Mouse (Mus musculus) liver, embryonic 14.5 days (tissue): ENCODE measurements around the gene Tomt. TPM values are rescaled to one million over a fixed set of nuclear protein-coding genes. Genes with fewer than 3 reads are reported as not detected.

Experiments
- ATAC-seq: fragments of 200-750 bp; cut with Nextera tagmentation; 2 replicates; pipeline ENCODE4 v1.8.0; 2017; ENCODE audit warnings: moderate number of reproducible peaks, mild to moderate bottlenecking, moderate library complexity; ENCODE audit not compliant: insufficient read depth
- DNase-seq, 3 experiments: peaks; one replicate each; pipeline ENCODE4 v3.0.0-alpha.2; 2012 to 2013; ENCODE audit warnings: low read depth in 3 of 3, low spot score in 3 of 3
- H3K27ac ChIP-seq: fragments of 300-500 bp; sonication (generic); 2 replicates; pipeline ENCODE4 v1.5.1; 2014; ENCODE audit warnings: moderate library complexity, mild to moderate bottlenecking, control low read depth, inconsistent platforms
- H3K27me3 ChIP-seq: fragments of 300-500 bp; sonication (generic); 2 replicates; pipeline ENCODE4 v1.6.1; 2014; ENCODE audit warnings: mild to moderate bottlenecking, low read length, moderate library complexity; ENCODE audit not compliant: control insufficient read depth, insufficient read depth
- H3K36me3 ChIP-seq: fragments of 300-500 bp; sonication (generic); replicated peaks from 2 replicates; pipeline ENCODE4 v1.6.1; 2014; ENCODE audit warnings: low read depth; ENCODE audit not compliant: control insufficient read depth, insufficient read depth
- H3K4me1 ChIP-seq, 2 experiments: fragments of 200-500 bp in 1 of 2; fragments of 300-500 bp in 1 of 2; sonication (generic) in 1 of 2; replicated peaks; 2 replicates each; pipeline ENCODE4 v1.6.1; 2012 to 2014; ENCODE audit warnings: antibody characterized with exemption in 1 of 2, inconsistent platforms in 1 of 2, low read length in 1 of 2; ENCODE audit not compliant: control insufficient read depth in 2 of 2, insufficient read depth in 2 of 2
- H3K4me2 ChIP-seq: fragments of 300-500 bp; sonication (generic); 2 replicates; pipeline ENCODE4 v1.6.1; 2014; ENCODE audit warnings: low read depth, mild to moderate bottlenecking, control low read depth, moderate library complexity
- H3K4me3 ChIP-seq, 2 experiments: fragments of 200-500 bp in 1 of 2; fragments of 300-500 bp in 1 of 2; sonication (generic) in 1 of 2; 2 replicates each; pipeline ENCODE4 v1.5.1; 2012 to 2014; ENCODE audit warnings: low read depth in 2 of 2, low read length in 2 of 2, mild to moderate bottlenecking in 2 of 2, control low read depth in 1 of 2, inconsistent platforms in 1 of 2, moderate library complexity in 1 of 2; ENCODE audit not compliant: insufficient read depth in 1 of 2
- H3K9ac ChIP-seq: fragments of 300-500 bp; sonication (generic); replicated peaks from 2 replicates; pipeline ENCODE4 v1.6.1; 2014; ENCODE audit warnings: mild to moderate bottlenecking, control low read depth, moderate library complexity
- H3K9me3 ChIP-seq: fragments of 300-500 bp; sonication (generic); 2 replicates; pipeline ENCODE4 v1.6.1; 2016; ENCODE audit warnings: low read length, mixed read lengths; ENCODE audit not compliant: control insufficient read depth
- CTCF ChIP-seq: IDR thresholded peaks from 2 replicates; pipeline ENCODE4 v1.5.1; 2016; ENCODE audit warnings: antibody characterized with exemption, low read depth, control low read depth
- EP300 ChIP-seq: IDR thresholded peaks from 2 replicates; pipeline ENCODE4 v1.6.1; 2016; ENCODE audit warnings: antibody characterized with exemption, low read depth
- WGBS: fragments of 180-500 bp; shearing (Covaris S2); extraction: QIAGEN DNeasy Blood & Tissue Kit; methylation state at CpG from one replicate; pipeline ENCODE4 v1.1.7; 2014; ENCODE audit not compliant: insufficient replicate concordance; 5-methylcytosine and 5-hydroxymethylcytosine counted together
- polyA plus RNA-seq, 2 experiments: library from polyadenylated mRNA; depleted of rRNA in 1 of 2; stranded (reverse) in 1 of 2; unstranded in 1 of 2; fragments of >200 nt; fragmentation: Nextera tagmentation in 1 of 2; extraction: Ambion mirVana in 1 of 2; gene quantifications; 2 replicates each; pipeline versions ENCODE4 v1.2.1 to v1.2.3; 2012 to 2014

Tomt gene
- polyA plus RNA-seq, 2 experiments = 0.08 to 0.09 TPM

DNA sequence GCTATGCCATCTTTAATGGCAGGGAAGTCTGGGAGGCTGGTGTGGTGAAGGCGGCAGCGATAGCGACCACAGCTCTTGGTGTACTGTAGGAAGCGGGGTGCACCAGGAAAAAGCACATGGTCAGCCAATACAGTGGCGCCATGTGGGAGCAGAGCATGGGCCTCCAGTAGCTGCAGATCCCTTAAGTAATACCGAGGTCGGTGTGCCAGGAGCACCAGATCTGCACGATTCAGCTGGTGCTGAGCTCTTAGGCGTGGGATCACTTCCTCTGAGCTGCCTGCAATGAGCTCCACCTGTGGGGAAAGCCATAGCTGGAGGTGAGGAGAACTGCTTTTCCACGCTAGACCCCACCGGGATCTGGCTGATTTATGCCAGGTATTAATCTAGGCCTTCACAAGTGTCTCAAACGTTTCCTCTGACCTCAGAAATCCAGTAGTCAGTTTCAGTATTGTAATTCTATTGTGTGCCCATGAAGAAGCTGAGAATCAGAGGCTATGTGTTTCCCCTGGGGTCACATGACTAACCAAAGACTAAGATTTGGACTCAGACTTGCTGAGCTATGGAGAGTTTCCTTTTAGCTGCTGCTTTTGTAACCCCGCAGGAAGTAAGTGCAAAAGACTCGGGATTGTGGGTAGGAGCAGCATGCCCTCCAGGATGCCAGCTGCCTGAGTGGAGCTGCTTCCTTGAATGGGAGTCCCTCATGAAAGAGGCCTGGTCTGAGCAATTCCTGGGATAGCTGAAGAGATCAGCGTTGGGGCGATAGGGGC lies 5.6 kb downstream of the Tomt start:
- H3K4me2 ChIP-seq = no peak overlapping the region
- no peak for TF ChIP-seq EP300
- TF ChIP-seq CTCF = no peak
- no peak overlapping the region for H3K4me3 ChIP-seq
- 81% methylated on average over 16 of the region's 16 CpGs for WGBS
- DNase-seq (no peak), ATAC-seq (no peak)
- peaks cover 12 to 13% of the 10 kb centered on the region in 2 experiments for H3K4me1 ChIP-seq
- no peak overlapping the region for H3K9ac ChIP-seq
- no peaks in the 10 kb centered on the region for H3K27me3 ChIP-seq
- no peaks in the 10 kb centered on the region; the same call in 1 of the 2 replicates for H3K36me3 ChIP-seq
- H3K27ac ChIP-seq = no peak overlapping the region
- no peaks in the 10 kb centered on the region for H3K9me3 ChIP-seq

DNA sequence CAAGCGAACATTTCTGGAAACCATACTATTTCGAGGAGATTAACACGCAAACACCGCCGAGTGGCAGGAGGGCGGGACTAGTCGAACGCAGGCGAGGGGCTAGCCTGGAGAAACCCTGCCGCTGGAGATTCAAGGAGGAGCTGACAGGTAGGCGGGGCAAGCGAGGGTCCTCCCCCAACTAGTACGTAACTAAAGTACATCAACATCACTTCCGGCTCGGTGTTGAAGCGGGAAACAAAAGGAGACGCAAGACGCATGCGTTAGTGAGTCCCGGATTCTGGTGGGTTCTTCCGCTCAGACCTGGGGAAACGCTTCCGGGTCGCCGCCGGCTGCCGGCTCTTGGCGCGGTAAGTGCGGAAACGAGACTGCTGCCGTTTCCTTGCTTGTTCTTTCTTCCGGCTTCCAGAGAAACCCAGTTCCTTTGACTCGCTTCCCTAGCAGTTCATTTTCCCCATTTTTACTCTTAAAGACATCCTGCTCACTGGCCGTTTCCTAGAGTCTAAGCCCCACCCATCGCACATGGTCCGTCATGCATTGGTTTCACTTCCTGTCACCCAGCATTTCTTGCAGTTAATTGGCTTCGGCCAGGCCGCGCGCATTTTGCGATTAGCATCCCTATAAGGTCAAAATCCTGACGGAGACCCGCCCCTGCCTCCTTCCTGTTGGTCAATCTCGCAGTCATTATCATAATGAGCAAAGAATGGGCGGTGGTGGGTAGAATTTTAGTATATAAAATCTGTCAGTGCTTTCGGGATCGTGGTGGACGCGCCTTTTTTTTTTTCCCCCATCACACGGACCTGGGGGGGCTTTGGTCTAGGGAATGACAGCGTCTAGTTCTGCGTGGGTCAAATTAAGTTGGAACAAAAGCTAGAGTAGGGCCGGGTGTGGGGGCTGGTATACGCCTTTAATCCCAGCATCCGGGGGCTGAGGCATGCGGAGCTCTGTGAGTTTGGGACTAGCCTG lies 9.8 kb downstream of the Tomt start:
- Histone ChIP-seq H3K36me3 (no peaks in the 10 kb centered on the region; the same call in 1 of the 2 replicates), H3K27me3 (no peaks in the 10 kb centered on the region), H3K9ac (peak overlapping the region; percentile 83), H3K4me1 (peaks cover 7 to 9% of the 10 kb centered on the region in 2 experiments), H3K4me3 (peak overlapping the region; percentile 70 to 86), H3K9me3 (no peaks in the 10 kb centered on the region), H3K4me2 (peak overlapping the region; percentile 96), H3K27ac (peak overlapping the region; percentile 86)
- peak; percentile 99 to 100 (median 99) for DNase-seq
- TF ChIP-seq EP300 = 0 out of 2 replicates have a peak, but pooled peaks have one; percentile 46
- no peak for TF ChIP-seq CTCF
- ATAC-seq = peak; percentile 97
- WGBS = under 1% methylated on average over 57 of the region's 57 CpGs

DNA sequence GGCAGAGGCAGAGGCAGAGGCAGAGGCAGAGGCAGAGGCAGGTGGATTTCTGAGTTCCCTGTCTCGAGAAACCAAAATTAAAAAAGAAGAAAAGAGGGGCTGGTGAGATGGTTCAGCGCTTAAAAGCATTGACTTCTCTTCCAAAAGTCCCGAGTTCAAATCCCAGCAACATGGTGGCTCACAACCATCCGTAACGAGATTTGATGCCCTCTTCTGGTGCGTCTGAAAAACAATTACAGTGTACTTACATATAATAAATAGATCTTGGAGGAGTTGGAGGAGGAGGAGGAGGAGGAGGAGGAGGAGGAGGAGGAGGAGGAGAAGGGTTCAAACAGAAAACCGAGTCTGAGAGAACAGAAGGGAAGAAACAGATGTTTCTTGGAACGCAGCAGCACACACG lies 10.5 kb downstream of the Tomt start:
- Histone ChIP-seq H3K4me2 (peak overlapping the region; percentile 96), H3K27ac (peak overlapping the region; percentile 26), H3K27me3 (no peaks in the 10 kb centered on the region), H3K9me3 (no peaks in the 10 kb centered on the region), H3K9ac (peak overlapping the region; percentile 40), H3K4me3 (peak overlapping the region; percentile 70 to 86), H3K4me1 (peaks cover 7 to 9% of the 10 kb centered on the region in 2 experiments), H3K36me3 (no peaks in the 10 kb centered on the region; the same call in 1 of the 2 replicates)
- DNase-seq (no peak), ATAC-seq (no peak)
- WGBS = 27% methylated on average over 9 of the region's 9 CpGs
- TF ChIP-seq CTCF (no peak), EP300 (no peak)

DNA sequence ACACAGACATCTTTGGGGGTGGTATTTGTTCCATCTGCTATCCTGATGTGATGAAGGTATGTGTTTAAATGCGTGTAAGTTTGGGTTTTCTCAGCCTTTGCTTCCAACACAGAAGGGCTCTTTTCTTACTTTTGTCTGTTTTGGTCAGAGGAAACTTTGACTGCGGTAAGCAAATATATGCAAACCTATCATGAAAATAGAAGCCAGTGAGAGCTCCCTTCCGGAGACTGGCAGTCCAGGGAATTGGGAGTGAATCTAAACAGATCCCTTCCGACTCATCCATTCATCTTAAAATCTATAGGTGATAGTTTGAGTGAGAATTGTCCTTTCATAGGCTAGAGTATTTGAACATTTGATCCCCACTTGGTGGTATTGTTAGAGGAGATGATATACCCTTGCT lies 17.7 kb downstream of the Tomt start:
- H3K9me3 ChIP-seq = no peaks in the 10 kb centered on the region
- no peak overlapping the region for H3K4me3 ChIP-seq
- no peak overlapping the region for H3K27ac ChIP-seq
- H3K36me3 ChIP-seq = no peaks in the 10 kb centered on the region
- TF ChIP-seq CTCF (no peak), EP300 (no peak)
- no peaks in the 10 kb centered on the region for H3K4me1 ChIP-seq
- H3K27me3 ChIP-seq = no peaks in the 10 kb centered on the region
- H3K4me2 ChIP-seq = no peak overlapping the region
- no peak for DNase-seq
- 56% methylated on average over 4 of the region's 4 CpGs for WGBS
- no peak overlapping the region for H3K9ac ChIP-seq
- no peak for ATAC-seq

DNA sequence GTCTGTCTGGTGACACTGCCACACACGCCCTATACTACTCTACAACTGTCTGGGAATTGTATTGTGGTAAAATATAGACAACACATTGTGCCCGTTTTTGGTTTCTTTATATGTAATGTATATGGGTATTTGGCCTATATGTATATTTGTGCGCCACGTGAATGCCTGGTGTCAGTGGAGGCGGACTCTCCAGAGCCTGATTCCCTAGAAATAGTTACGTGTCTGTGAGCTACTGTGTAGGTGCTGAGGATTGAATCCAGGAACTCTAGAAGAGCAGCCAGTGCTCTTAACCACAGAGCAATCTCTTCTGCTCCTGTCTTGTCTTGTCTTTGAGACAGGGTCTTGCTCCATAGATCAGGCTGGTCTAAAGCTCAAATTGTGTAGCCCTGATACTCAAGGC lies 19.9 kb downstream of the Tomt start:
- no peak overlapping the region for H3K4me2 ChIP-seq
- no peak overlapping the region for H3K4me3 ChIP-seq
- no peak overlapping the region for H3K9ac ChIP-seq
- no peaks in the 10 kb centered on the region for H3K9me3 ChIP-seq
- WGBS = 65% methylated on average over 6 of the region's 6 CpGs
- H3K27me3 ChIP-seq = no peaks in the 10 kb centered on the region
- TF ChIP-seq CTCF (no peak), EP300 (no peak)
- H3K36me3 ChIP-seq = no peaks in the 10 kb centered on the region
- no peak overlapping the region for H3K27ac ChIP-seq
- no peaks in the 10 kb centered on the region for H3K4me1 ChIP-seq
- no peak for ATAC-seq
- DNase-seq = no peak
